Mouse (Mus musculus): ENCODE measurements around the gene Gm49345.

DNA sequence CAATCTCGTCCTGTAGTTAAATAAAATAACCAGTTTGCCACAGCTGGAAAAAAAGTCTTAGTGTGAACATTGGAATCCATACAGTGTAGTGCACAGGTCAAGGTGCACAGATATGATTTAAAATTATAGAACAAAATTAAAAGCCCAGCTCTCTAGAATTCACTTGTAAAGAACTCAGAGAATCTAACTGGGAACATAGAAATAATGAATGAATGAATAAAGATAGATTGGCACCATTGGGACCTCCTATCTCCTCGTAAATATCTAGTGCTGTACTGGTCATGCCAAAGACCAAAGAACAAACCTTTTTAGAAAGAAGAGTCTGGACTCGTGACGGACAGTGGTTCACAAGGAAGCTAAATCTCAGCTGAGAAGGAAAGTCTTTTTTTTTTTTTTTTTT lies 83.8 kb downstream of the Gm49345 start, which contains the start of gene Zfp748:
- no peak for TF ChIP-seq POLR2A (IDR thresholded peaks at IDR 0.05; ENCODE audit: low read depth, low read length)
- no peak for TF ChIP-seq CTCF (conservative IDR thresholded peaks at IDR 0.05 in 1 of 2, IDR thresholded peaks at IDR 0.05 in 1 of 2; ENCODE audit: low read depth in 2 of 2, low read length in 2 of 2)
- TF ChIP-seq MAFK (IDR thresholded peaks at IDR 0.05; ENCODE audit: insufficient replicate concordance, low read length): no peak
- TF ChIP-seq ZC3H11A (IDR thresholded peaks at IDR 0.05; ENCODE audit: low read depth, low read length): no peak
- TF ChIP-seq TBP (conservative IDR thresholded peaks at IDR 0.05; ENCODE audit: low read depth, low read length): no peak
- no peak for TF ChIP-seq HCFC1 (IDR thresholded peaks at IDR 0.05; ENCODE audit: low read depth, low read length)
- TF ChIP-seq UBTF (IDR thresholded peaks at IDR 0.05; ENCODE audit: low read depth, low read length): no peak
- no peak for TF ChIP-seq USF1 (IDR thresholded peaks at IDR 0.05; ENCODE audit: low read depth, low read length)
- no peak for TF ChIP-seq EP300 (IDR thresholded peaks at IDR 0.05; ENCODE audit: low read length)
- no peak for TF ChIP-seq RAD21 (IDR thresholded peaks at IDR 0.05; ENCODE audit: low read depth, low read length)
- TF ChIP-seq CHD1 (IDR thresholded peaks at IDR 0.05; ENCODE audit: low read depth, low read length): no peak
- no peak for TF ChIP-seq ZMIZ1 (IDR thresholded peaks at IDR 0.05; ENCODE audit: low read depth, low read length)
- TF ChIP-seq CHD2 (IDR thresholded peaks at IDR 0.05; ENCODE audit: low read length): no peak
- no peak for TF ChIP-seq MXI1 (IDR thresholded peaks at IDR 0.05; ENCODE audit: low read depth, low read length)
